Mouse (Mus musculus): Measurements from ENCODE around the gene Mrpl27. TPM values are rescaled to one million over a fixed set of nuclear protein-coding genes. Genes with fewer than 3 reads are reported as not detected.

The Mrpl27 gene
- 148 and 154 TPM in 2 replicates for polyA plus RNA-seq (2015; fragmentation: Nextera tagmentation; extraction: Ambion mirVana)

DNA sequence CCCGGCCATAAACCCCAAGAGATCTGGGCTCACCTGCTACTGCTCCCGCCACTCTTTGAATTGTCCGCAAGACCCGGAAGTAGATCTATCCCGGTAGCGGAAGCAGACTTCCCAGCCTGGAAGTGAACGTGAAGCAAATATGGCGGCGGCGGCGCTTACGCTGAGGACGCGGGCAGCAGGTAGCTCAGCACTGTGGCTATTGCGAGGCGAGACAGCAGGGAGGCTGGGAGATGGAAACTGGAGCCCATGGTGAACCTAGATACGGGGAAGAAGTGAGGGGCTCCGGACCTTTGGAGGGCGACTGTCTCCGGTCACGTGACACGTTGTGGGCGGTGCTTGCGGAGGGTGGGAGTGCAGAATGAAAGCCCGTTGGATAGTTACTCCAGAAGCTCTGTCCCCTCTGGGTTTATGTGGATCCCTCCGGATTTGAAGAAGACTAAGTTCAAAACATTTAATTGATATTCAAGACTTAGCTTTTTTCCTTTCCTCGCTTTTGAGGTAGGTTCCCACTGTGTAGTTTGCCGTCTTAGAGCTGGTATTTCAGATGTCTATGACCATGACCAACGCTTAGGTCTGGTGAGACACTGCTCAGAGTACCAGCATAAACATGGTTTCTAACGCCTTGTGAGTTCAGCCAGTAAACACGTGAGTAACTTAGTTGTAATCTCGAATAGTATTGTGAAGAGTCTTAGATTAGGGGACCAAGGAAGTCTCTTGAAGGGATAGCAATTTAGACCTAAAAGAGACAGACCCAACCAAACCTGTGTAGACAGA, at the start of gene Mrpl27, which contains the start of gene Eme1:
TSS of gene Mrpl27 (plus strand) at position 105 of the 774 bp plus-strand sequence.
TSS of gene Eme1 (minus strand) at position 302 of the 774 bp plus-strand sequence.
- ATAC-seq (replicated peaks; ENCODE audit: low FRiP score) = peak; percentile 88
- WGBS = 1% methylated on average over 32 of the region's 32 CpGs
- Histone ChIP-seq H3K9ac (peak within 1 kb of the TSS; percentile 70), H3K36me3 (peaks cover 51% of the 10 kb centered on the region), H3K27ac (peak within 1 kb of the TSS; percentile 98), H3K4me3 (replicated peaks) (peak within 1 kb of the TSS; percentile 77), H3K27me3 (no peaks in the 10 kb centered on the region), H3K4me1 (peaks cover 21% of the 10 kb centered on the region), H3K9me3 (replicated peaks) (no peaks in the 10 kb centered on the region), H3K4me2 (peak within 1 kb of the TSS; percentile 66)

DNA sequence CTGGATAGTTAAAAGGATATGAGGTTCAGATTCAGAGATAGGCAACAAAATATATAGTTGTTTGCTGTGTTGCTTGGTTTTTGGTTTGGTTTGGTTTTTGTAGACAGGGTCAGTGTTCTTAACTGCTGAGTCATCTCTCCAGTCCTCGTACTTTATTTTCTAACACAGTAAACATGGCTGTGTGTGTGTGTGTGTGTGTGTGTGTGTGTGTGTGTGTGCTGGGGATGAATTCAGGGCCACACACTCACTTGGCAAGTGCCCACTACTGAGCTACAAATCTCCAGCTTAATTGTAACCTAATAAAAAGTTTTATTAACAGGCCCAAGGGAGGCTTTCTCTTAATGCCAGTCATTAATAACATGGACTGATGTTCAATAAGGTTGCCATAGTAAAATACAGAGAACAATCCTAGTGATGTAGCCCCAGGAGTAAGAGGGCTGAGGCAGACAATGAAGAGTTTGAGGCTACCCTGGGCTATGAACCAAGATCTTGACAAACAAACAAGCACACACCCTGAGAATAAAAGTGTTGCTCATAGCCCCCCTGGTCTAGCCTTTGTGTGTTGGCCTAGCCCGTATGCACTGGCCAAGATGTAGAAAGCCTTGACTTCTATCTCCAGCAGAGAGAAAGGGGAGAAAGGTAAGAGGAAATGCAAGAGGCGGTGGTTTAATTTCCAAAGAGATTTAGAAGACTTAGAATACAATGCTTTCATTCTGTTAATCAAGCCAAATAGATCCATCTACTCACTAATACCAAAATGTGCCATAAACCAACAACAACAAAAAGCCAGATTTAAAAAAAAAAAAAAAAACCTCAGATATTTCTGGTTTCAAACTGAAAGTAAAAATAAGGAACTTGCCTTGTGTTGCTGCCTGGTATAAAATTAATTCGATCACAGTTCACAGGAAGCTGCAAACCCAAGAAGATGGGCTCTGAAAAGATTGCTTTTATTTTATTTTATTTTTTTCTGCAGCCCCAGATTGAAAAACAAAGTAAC, 42.5 kb upstream of the Mrpl27 start:
- H3K4me2 ChIP-seq = no peak overlapping the region
- H3K4me1 ChIP-seq = 0 out of 2 replicates have a peak, but pooled peaks cover 4% of the 10 kb centered on the region
- no peaks in the 10 kb centered on the region for H3K36me3 ChIP-seq
- no peaks in the 10 kb centered on the region for H3K9me3 ChIP-seq (replicated peaks)
- 0 out of 2 replicates have a peak overlapping the region, but pooled peaks have one; percentile 14 for H3K27ac ChIP-seq
- no peaks in the 10 kb centered on the region for H3K27me3 ChIP-seq
- ATAC-seq (replicated peaks; ENCODE audit: low FRiP score) = no peak
- H3K9ac ChIP-seq = no peak overlapping the region
- H3K4me3 ChIP-seq (replicated peaks) = no peak overlapping the region
- WGBS = 73% methylated on average over 4 of the region's 4 CpGs

DNA sequence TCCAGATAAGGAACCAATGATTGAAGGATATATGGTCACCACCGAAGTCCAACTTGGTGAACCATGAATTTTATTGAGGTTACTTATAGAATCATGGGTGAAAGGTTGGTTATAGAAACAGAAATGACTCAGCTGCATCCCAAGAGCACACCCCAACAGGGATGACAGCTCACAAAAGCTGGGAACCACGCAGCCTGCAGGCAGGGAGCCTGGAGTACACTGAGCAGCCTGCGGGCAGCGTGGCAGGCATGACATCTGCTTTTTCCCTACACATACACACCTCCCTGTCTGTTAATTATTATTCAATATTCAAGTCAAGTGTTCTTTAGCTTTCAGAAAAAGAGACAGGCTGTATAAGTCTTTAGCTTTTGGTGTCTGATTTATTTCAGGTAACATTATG, 39.0 kb upstream of the Mrpl27 start:
- H3K9ac ChIP-seq = no peak overlapping the region
- no peak overlapping the region for H3K4me2 ChIP-seq
- H3K4me1 ChIP-seq = 0 out of 2 replicates have a peak, but pooled peaks cover 4% of the 10 kb centered on the region
- no peaks in the 10 kb centered on the region for H3K9me3 ChIP-seq (replicated peaks)
- H3K36me3 ChIP-seq = no peaks in the 10 kb centered on the region
- WGBS = 64% methylated on average over 4 of the region's 4 CpGs
- no peak for ATAC-seq (replicated peaks; ENCODE audit: low FRiP score)
- H3K27ac ChIP-seq = no peak overlapping the region
- no peaks in the 10 kb centered on the region for H3K27me3 ChIP-seq
- no peak overlapping the region for H3K4me3 ChIP-seq (replicated peaks)

DNA sequence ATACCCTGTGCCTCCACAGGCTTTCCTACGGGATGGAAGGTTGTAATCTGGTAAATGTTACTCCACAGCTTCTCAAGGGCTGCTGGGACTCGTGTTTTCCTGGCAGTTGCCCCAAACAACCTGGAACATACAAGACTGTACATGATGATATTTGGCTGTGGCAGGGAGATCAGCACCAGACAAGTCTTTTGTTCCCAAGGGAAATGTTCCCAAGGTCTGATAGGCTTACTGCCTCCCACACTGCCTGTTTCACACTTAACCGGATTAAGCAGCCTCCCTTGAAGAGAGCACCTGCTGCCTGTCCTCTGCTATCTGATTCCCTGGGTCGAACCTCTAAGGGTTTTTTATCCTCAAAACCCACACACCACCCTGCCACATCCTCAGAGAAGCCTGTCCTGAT, 38.1 kb upstream of the Mrpl27 start:
- no peak for ATAC-seq (replicated peaks; ENCODE audit: low FRiP score)
- no peak overlapping the region for H3K4me3 ChIP-seq (replicated peaks)
- H3K4me1 ChIP-seq = 0 out of 2 replicates have a peak, but pooled peaks cover 4% of the 10 kb centered on the region
- no peak overlapping the region for H3K27ac ChIP-seq
- H3K9ac ChIP-seq = no peak overlapping the region
- H3K27me3 ChIP-seq = no peaks in the 10 kb centered on the region
- 33% methylated on average over 4 of the region's 4 CpGs for WGBS
- no peak overlapping the region for H3K4me2 ChIP-seq
- no peaks in the 10 kb centered on the region for H3K36me3 ChIP-seq
- no peaks in the 10 kb centered on the region for H3K9me3 ChIP-seq (replicated peaks)

DNA sequence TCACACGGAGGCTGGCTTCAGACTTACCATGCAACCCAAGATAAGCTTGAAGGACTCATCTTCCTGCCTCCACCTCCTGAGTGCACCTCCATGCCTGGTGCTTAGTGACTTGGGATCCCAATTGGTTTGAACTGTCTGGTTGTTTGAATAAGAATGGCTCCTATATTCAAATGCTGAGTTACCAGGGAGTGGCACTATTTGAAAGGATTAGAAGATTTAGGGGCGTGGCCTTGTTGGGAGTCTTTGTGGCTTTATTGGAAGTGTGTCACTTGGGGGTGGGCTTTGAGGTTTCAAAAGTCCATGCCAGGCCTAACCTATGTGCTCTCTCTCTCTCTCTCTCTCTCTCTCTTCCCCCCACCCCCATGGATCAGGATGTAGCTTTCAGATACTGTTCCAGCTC, 35.9 kb upstream of the Mrpl27 start:
- H3K4me3 ChIP-seq (replicated peaks) = no peak overlapping the region
- 89% methylated on average over 2 of the region's 2 CpGs for WGBS
- no peaks in the 10 kb centered on the region for H3K27me3 ChIP-seq
- H3K27ac ChIP-seq = no peak overlapping the region
- 0 out of 2 replicates have a peak, but pooled peaks cover 4% of the 10 kb centered on the region for H3K4me1 ChIP-seq
- no peaks in the 10 kb centered on the region for H3K36me3 ChIP-seq
- H3K9ac ChIP-seq = no peak overlapping the region
- H3K9me3 ChIP-seq (replicated peaks) = no peaks in the 10 kb centered on the region
- H3K4me2 ChIP-seq = no peak overlapping the region
- no peak for ATAC-seq (replicated peaks; ENCODE audit: low FRiP score)

DNA sequence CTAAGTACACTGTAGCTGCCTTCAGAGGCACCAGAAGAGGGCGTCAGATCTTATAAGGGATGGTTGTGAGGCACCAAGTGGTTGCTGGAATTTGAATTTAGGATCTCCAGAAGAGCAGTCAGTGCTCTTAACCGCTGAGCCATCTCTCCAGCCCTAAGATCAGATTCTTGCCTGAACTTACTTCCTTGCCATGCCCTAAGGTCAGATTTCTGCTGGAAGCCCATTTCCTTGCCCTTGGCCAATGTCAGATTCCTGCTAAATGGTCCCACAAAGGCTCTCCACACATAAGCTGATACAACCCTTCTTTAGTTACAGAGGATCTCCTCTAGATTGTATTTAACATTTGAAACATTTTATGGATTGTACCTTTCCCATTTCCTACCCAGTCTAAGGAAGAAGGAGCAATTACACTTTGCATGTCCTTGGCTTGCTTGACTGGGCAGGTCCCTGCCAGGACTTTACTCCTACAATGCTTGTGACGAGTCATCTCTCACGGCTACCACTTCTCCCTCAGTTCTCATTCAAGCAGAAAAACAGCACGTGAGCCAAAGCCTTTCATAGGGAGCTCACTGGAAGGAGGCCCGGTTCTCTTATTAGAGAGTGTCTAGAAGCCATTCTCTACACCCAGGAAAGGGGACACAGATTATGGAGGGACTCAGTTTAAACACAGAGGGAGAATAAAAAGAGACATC, 32.7 kb upstream of the Mrpl27 start:
- 44% methylated on average over 6 of the region's 6 CpGs for WGBS
- Histone ChIP-seq H3K9me3 (replicated peaks) (no peaks in the 10 kb centered on the region), H3K27ac (no peak overlapping the region), H3K4me3 (replicated peaks) (no peak overlapping the region), H3K27me3 (no peaks in the 10 kb centered on the region), H3K4me1 (no peaks in the 10 kb centered on the region), H3K9ac (no peak overlapping the region), H3K36me3 (no peaks in the 10 kb centered on the region), H3K4me2 (no peak overlapping the region)
- no peak for ATAC-seq (replicated peaks; ENCODE audit: low FRiP score)

DNA sequence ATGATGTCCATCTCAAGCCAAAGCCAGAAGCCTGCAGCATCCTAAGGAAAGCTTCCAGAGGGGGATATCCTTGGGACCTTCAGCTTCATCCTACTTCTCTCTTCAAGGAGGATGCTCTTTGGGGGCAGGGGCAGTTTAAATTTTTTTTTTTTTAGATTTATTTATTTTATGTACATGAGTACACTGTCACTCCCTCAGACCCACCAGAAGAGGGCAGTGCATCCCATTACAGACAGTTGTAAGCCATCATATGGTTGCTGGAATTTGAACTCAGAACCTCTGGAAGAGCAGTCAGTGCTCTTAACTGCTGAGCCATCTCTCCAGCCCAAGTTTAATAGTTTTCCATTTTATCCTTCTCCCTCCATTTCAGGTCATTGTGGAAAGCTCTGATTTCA, 32.1 kb upstream of the Mrpl27 start:
- Histone ChIP-seq H3K36me3 (no peaks in the 10 kb centered on the region), H3K27me3 (no peaks in the 10 kb centered on the region), H3K27ac (no peak overlapping the region), H3K4me2 (no peak overlapping the region), H3K9ac (no peak overlapping the region), H3K4me3 (replicated peaks) (no peak overlapping the region), H3K4me1 (no peaks in the 10 kb centered on the region), H3K9me3 (replicated peaks) (no peaks in the 10 kb centered on the region)
- no peak for ATAC-seq (replicated peaks; ENCODE audit: low FRiP score)

DNA sequence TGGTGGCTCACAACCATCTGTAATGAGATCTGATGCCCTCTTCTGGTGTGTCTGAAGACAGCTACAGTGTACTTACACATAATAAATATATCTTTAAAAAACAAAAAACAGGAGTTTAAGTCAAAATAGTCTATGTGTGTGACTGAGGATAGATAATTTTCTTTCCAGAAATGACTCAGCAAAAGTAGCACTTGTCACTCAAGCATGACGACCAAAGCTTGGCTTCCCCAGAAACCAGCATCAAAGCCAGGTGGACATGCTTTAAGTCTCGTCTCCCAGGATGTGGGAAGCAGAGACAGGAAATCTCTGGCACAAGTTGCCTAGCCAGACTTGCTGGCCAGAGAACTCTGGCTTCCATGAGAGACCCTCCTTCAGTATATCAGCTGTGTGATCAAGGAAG, 31.4 kb upstream of the Mrpl27 start:
- no peak for ATAC-seq (replicated peaks; ENCODE audit: low FRiP score)
- no peaks in the 10 kb centered on the region for H3K27me3 ChIP-seq
- no peaks in the 10 kb centered on the region for H3K36me3 ChIP-seq
- no peak overlapping the region for H3K4me3 ChIP-seq (replicated peaks)
- no peaks in the 10 kb centered on the region for H3K4me1 ChIP-seq
- H3K9me3 ChIP-seq (replicated peaks) = no peaks in the 10 kb centered on the region
- H3K27ac ChIP-seq = no peak overlapping the region
- no peak overlapping the region for H3K9ac ChIP-seq
- H3K4me2 ChIP-seq = no peak overlapping the region
- WGBS = 68% methylated on average over 2 of the region's 2 CpGs

DNA sequence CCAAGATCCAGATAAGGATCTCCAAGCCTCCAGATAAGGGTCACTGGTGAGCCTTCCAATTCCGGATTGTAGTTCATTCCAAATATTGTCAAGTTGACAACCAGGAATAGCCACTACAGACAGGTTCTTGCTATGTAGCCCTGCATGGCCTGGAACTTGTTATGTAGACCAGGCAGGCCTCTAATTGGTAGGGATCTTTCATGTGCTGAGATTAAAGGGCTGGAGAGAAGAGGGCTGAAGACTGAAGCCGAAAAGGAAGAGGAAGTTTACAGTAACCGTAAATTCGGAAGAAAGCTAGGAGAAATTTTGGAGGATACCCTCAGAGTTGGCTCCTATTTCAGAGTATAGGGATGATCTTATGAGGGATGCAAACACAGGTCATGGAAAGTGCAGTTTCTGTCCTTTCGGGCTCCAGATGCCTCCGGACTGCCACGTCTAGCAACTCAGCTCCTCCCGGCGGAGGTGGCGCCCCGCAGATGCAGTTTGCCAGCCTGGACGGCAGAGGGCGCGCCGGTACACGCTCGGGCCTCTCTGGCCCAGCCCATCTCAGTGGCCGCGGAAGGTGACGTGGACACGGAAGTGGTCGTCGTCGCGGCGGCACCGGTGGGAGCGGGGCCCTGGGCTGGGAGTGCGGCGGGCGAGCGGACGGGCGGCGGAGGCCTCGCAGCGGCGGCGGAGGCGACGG, 24.2 kb upstream of the Mrpl27 start, which contains the start of gene Lrrc59:
TSS of gene Lrrc59 (plus strand) at position 569 of the 685 bp plus-strand sequence.
- peak; percentile 97 for ATAC-seq (replicated peaks; ENCODE audit: low FRiP score)
- peaks cover 31% of the 10 kb centered on the region for H3K36me3 ChIP-seq
- H3K9ac ChIP-seq = peak within 1 kb of the TSS; percentile 88
- 6% methylated on average over 38 of the region's 41 CpGs for WGBS
- H3K27ac ChIP-seq = peak within 1 kb of the TSS; percentile 81
- H3K4me1 ChIP-seq = peaks cover 14% of the 10 kb centered on the region
- H3K4me2 ChIP-seq = peak within 1 kb of the TSS; percentile 88
- H3K27me3 ChIP-seq = no peaks in the 10 kb centered on the region
- H3K9me3 ChIP-seq (replicated peaks) = no peaks in the 10 kb centered on the region
- H3K4me3 ChIP-seq (replicated peaks) = peak within 1 kb of the TSS; percentile 100

DNA sequence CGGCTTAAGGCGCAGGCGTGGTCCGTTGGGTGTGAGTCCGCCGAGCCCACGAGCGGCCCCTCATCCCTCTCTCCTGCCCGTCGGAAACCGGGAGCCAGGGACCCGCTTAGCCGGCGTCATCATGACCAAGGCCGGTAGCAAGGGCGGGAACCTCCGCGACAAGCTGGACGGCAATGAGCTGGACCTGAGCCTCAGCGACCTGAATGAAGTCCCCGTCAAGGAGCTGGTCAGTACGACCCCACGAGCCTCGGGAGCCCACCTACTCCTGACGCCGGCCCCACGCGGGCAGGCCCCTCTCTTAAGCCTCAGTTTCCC, 23.7 kb upstream of the Mrpl27 start:
- Histone ChIP-seq H3K36me3 (peaks cover 36% of the 10 kb centered on the region), H3K27ac (peak overlapping the region; percentile 81), H3K4me3 (replicated peaks) (peak overlapping the region; percentile 100), H3K9me3 (replicated peaks) (no peaks in the 10 kb centered on the region), H3K9ac (peak overlapping the region; percentile 88), H3K27me3 (no peaks in the 10 kb centered on the region), H3K4me1 (peaks cover 14% of the 10 kb centered on the region), H3K4me2 (peak overlapping the region; percentile 88)
- ATAC-seq (replicated peaks; ENCODE audit: low FRiP score) = peak; percentile 76
- WGBS = under 1% methylated on average over 28 of the region's 28 CpGs
